9 mouse cellular contexts compared by ENCODE assay signal in genomic region chr6:48538841-48539737, GRCm38 (mm10). TPM values are rescaled to one million over a fixed set of nuclear protein-coding genes. Genes with fewer than 3 reads are reported as not detected.
DNase-seq lines count a peak whose midpoint lies in the region; ATAC-seq lines count a peak whose summit lies in the region.
"Had no signal": no experiment of that assay in that cellular context is flagged by ENCODE, and none has a peak within 500 bp of the region (broad histone marks: within the 10 kb centered on the region; RNA-seq: fewer than 3 reads in every experiment).

No protein-coding gene starts in this region.

- intact Hi-C loops in heart, postnatal 10 days (cut with DNase I): loop anchor here (2.0 to 5.0 kb wide), 3 partner anchors 104 to 362 kb away; partner anchors contain the start of gene Gimap3

- peak; percentile 92 for DNase-seq in heart, adult 11 months
- no peak for DNase-seq in heart, embryonic 10.5 days (ENCODE audit: low spot score)
- DNase-seq in adrenal gland, adult 8-10 months: peak; percentile 68
- DNase-seq in embryonic facial prominence, embryonic 10.5 days (ENCODE audit: low spot score): peak; percentile 76
- peak; percentile 78 to 90 for DNase-seq in heart, postnatal 10 days
- peak; percentile 82 to 84 for DNase-seq in layer of hippocampus, postnatal 10 days (ENCODE audit: low spot score in 2 of 2)
- peak; percentile 66 to 78 for DNase-seq in right cerebral cortex, postnatal 36 days (ENCODE audit: low spot score in 2 of 2)

- no peaks in the 10 kb centered on the region; the same call in none of the 2 replicates for H3K27me3 ChIP-seq in heart, embryonic 10.5 days (ENCODE audit: insufficient read depth, poor library complexity, severe bottlenecking)
- H3K27me3 ChIP-seq in embryonic facial prominence, embryonic 10.5 days (replicated peaks; ENCODE audit: low read depth, poor library complexity, severe bottlenecking): 0 out of 2 replicates have a peak, but pooled peaks cover 6% of the 10 kb centered on the region

- no peaks in the 10 kb centered on the region for H3K9me3 ChIP-seq in heart, embryonic 10.5 days
- no peaks in the 10 kb centered on the region for H3K9me3 ChIP-seq in embryonic facial prominence, embryonic 10.5 days

- no peak overlapping the region for H3K27ac ChIP-seq in heart, embryonic 10.5 days
- no peak overlapping the region for H3K27ac ChIP-seq in embryonic facial prominence, embryonic 10.5 days (replicated peaks)

- peak; percentile 64 for ATAC-seq in megakaryocyte-erythroid progenitor cell, adult 5-6 weeks (replicated peaks; ENCODE audit: low FRiP score, low TSS enrichment, poor library complexity, severe bottlenecking)

- 67% methylated on average over 5 of the region's 5 CpGs for WGBS in heart, embryonic 10.5 days
- 69% methylated on average over 5 of the region's 5 CpGs for WGBS in embryonic facial prominence, embryonic 10.5 days

- 0 out of 2 replicates have a peak, but pooled peaks cover 3% of the 10 kb centered on the region for H3K36me3 ChIP-seq in heart, embryonic 10.5 days
- H3K36me3 ChIP-seq in embryonic facial prominence, embryonic 10.5 days (replicated peaks): 0 out of 2 replicates have a peak, but pooled peaks cover 5% of the 10 kb centered on the region

- no peak overlapping the region for H3K4me3 ChIP-seq in heart, embryonic 10.5 days
- no peak overlapping the region for H3K4me3 ChIP-seq in embryonic facial prominence, embryonic 10.5 days

- H3K4me1 ChIP-seq in heart, embryonic 10.5 days: peaks cover 39% of the 10 kb centered on the region
- peaks cover 64% of the 10 kb centered on the region for H3K4me1 ChIP-seq in embryonic facial prominence, embryonic 10.5 days

RNA-seq across cellular contexts. Expression of gene Atp6v0e2, which starts 1.7 kb away (rescaled TPM):
- polyA plus RNA-seq in heart, embryonic 10.5 days (2016; fragmentation: Nextera tagmentation; extraction: Ambion mirVana): 21.1 and 26.6 TPM in 2 replicates
- total RNA-seq in adrenal gland, adult 8-10 months (2022): 100 to 1,000 TPM; 100 to 130 (median 113) TPM
- polyA plus RNA-seq in embryonic facial prominence, embryonic 10.5 days (2016; fragmentation: Nextera tagmentation; extraction: Ambion mirVana): 22.7 and 24.1 TPM in 2 replicates
- total RNA-seq in heart, postnatal 10 days (2021): 10 to 100 TPM; 14.4 to 15.7 TPM
- total RNA-seq in layer of hippocampus, postnatal 10 days (2021): 100 to 1,000 TPM; 413 to 459 TPM
- total RNA-seq in megakaryocyte-erythroid progenitor cell, adult 5-6 weeks (2014; fragmentation: Nextera tagmentation): not detected in 2 replicates
- total RNA-seq in megakaryocyte-erythroid progenitor cell, adult 5-6 weeks (2017): not detected in 2 replicates

RNA-seq across cellular contexts. Expression of gene Lrrc61, which starts 15.5 kb away (rescaled TPM):
- polyA plus RNA-seq in heart, embryonic 10.5 days (2016; fragmentation: Nextera tagmentation; extraction: Ambion mirVana): 9.5 and 12.9 TPM in 2 replicates
- 10 to 100 TPM; 45.6 to 49.5 (median 49.1) TPM for total RNA-seq in adrenal gland, adult 8-10 months (2022)
- 17.7 and 18.9 TPM in 2 replicates for polyA plus RNA-seq in embryonic facial prominence, embryonic 10.5 days (2016; fragmentation: Nextera tagmentation; extraction: Ambion mirVana)
- 10 to 100 TPM; 12.4 to 16.7 TPM for total RNA-seq in heart, postnatal 10 days (2021)
- total RNA-seq in layer of hippocampus, postnatal 10 days (2021): 10 to 100 TPM; 27.0 to 30.6 TPM
- 8.7 and 17.0 TPM in 2 replicates for total RNA-seq in megakaryocyte-erythroid progenitor cell, adult 5-6 weeks (2014; fragmentation: Nextera tagmentation)
- total RNA-seq in megakaryocyte-erythroid progenitor cell, adult 5-6 weeks (2017): 1.8 and 3.3 TPM in 2 replicates

RNA-seq across cellular contexts. Expression of gene Rarres2, which starts 33.5 kb away (rescaled TPM):
- polyA plus RNA-seq in heart, embryonic 10.5 days (2016; fragmentation: Nextera tagmentation; extraction: Ambion mirVana): 10.5 and 18.2 TPM in 2 replicates
- total RNA-seq in adrenal gland, adult 8-10 months (2022): 100 to 1,000 TPM in 1 of 4 experiments, 10 to 100 TPM in 3; 68.8 to 138 (median 88.5) TPM
- polyA plus RNA-seq in embryonic facial prominence, embryonic 10.5 days (2016; fragmentation: Nextera tagmentation; extraction: Ambion mirVana): 2.5 and 3.0 TPM in 2 replicates
- 100 to 1,000 TPM in 1 of 2 experiments, 10 to 100 TPM in 1; 86.7 to 106 TPM for total RNA-seq in heart, postnatal 10 days (2021)
- total RNA-seq in layer of hippocampus, postnatal 10 days (2021): 10 to 100 TPM; 15.1 to 15.3 TPM
- not detected in 2 replicates for total RNA-seq in megakaryocyte-erythroid progenitor cell, adult 5-6 weeks (2014; fragmentation: Nextera tagmentation)
- total RNA-seq in megakaryocyte-erythroid progenitor cell, adult 5-6 weeks (2017): 0.05 TPM in 1 of 2 replicates, not detected in the other

RNA-seq across cellular contexts. Expression of gene Gm45021, which starts 50.3 kb away (rescaled TPM):
- not detected in 2 replicates for polyA plus RNA-seq in heart, embryonic 10.5 days (2016; fragmentation: Nextera tagmentation; extraction: Ambion mirVana)
- total RNA-seq in adrenal gland, adult 8-10 months (2022): not detected
- not detected in 2 replicates for polyA plus RNA-seq in embryonic facial prominence, embryonic 10.5 days (2016; fragmentation: Nextera tagmentation; extraction: Ambion mirVana)
- not detected for total RNA-seq in heart, postnatal 10 days (2021)
- not detected for total RNA-seq in layer of hippocampus, postnatal 10 days (2021)
- total RNA-seq in megakaryocyte-erythroid progenitor cell, adult 5-6 weeks (2014; fragmentation: Nextera tagmentation): not detected in 2 replicates
- not detected in 2 replicates for total RNA-seq in megakaryocyte-erythroid progenitor cell, adult 5-6 weeks (2017)
- total RNA-seq: left cerebral cortex, adult 8-10 months had no signal

RNA-seq across cellular contexts. Expression of gene Repin1, which starts 54.6 kb away (rescaled TPM):
- 31.9 and 33.2 TPM in 2 replicates for polyA plus RNA-seq in heart, embryonic 10.5 days (2016; fragmentation: Nextera tagmentation; extraction: Ambion mirVana)
- 10 to 100 TPM; 59.1 to 84.5 (median 79.5) TPM for total RNA-seq in adrenal gland, adult 8-10 months (2022)
- 50.7 and 56.2 TPM in 2 replicates for polyA plus RNA-seq in embryonic facial prominence, embryonic 10.5 days (2016; fragmentation: Nextera tagmentation; extraction: Ambion mirVana)
- total RNA-seq in heart, postnatal 10 days (2021): 10 to 100 TPM; 24.3 to 27.7 TPM
- 10 to 100 TPM; 29.2 to 30.1 TPM for total RNA-seq in layer of hippocampus, postnatal 10 days (2021)
- 9.7 and 17.1 TPM in 2 replicates for total RNA-seq in megakaryocyte-erythroid progenitor cell, adult 5-6 weeks (2014; fragmentation: Nextera tagmentation)
- total RNA-seq in megakaryocyte-erythroid progenitor cell, adult 5-6 weeks (2017): 9.8 and 14.7 TPM in 2 replicates

Comparison
In these comparisons a context has a peak if more than half of its experiments do, and no peak if none do; other contexts are left out.
1. RNA of gene Atp6v0e2, which starts 1.7 kb away (total RNA-seq): 413 to 459 TPM in layer of hippocampus, postnatal 10 days, 100 to 130 TPM in adrenal gland, adult 8-10 months and 14.4 to 15.7 TPM in heart, postnatal 10 days; not detected in megakaryocyte-erythroid progenitor cell, adult 5-6 weeks; every median in the first group is over 10 times any median in the second.
2. RNA of gene Rarres2, which starts 33.5 kb away (total RNA-seq): 86.7 to 106 TPM in heart, postnatal 10 days, 68.8 to 138 TPM in adrenal gland, adult 8-10 months and 15.1 to 15.3 TPM in layer of hippocampus, postnatal 10 days; 0.05 TPM in megakaryocyte-erythroid progenitor cell, adult 5-6 weeks; every median in the first group is over 10 times any median in the second.